Mouse (Mus musculus) ES-E14 (cell line): ENCODE measurements around the gene Dpf3.

Experiments
- CHD2 ChIP-seq: IDR thresholded peaks from 2 replicates; pipeline ENCODE4 v1.6.1; 2014; ENCODE audit warnings: mild to moderate bottlenecking, low read depth, low read length, inconsistent platforms
- MAFK ChIP-seq: IDR thresholded peaks from 2 replicates; pipeline ENCODE4 v1.6.1; 2014; ENCODE audit warnings: mild to moderate bottlenecking, low read depth, low read length, inconsistent platforms; ENCODE audit not compliant: insufficient read depth

GRCm38 (mm10) chr12:83375015-83375831 is 112.3 kb downstream of the Dpf3 start:
- TF ChIP-seq CHD2 (no peak), MAFK (no peak)
